Mouse (Mus musculus) neural tube, embryonic 14.5 days (tissue): ENCODE measurements at regions not wholly inside any gene's neighbourhood (a gene's known extent, or its start where the extent isn't known, plus 50 kb on each side); places are given as distances from the start of the nearest gene placed in this dataset.
A peak's percentile ranks its signal among the peaks of the same experiment; 100 is the strongest.

Experiments
- ATAC-seq: fragments of 200-750 bp; cut with Nextera tagmentation; 2 replicates; pipeline ENCODE4 v1.8.0; 2017; ENCODE audit warnings: low read depth, mild to moderate bottlenecking, moderate TSS enrichment, moderate library complexity
- H3K27ac ChIP-seq: fragments of 300-500 bp; sonication (generic); 2 replicates; pipeline ENCODE4 v1.5.1; 2014; ENCODE audit warnings: low read depth, mild to moderate bottlenecking, control low read depth, low read length, moderate library complexity, mixed read lengths
- H3K27me3 ChIP-seq: fragments of 300-500 bp; sonication (generic); 2 replicates; pipeline ENCODE4 v1.6.1; 2014; ENCODE audit warnings: low read length; ENCODE audit not compliant: control insufficient read depth, insufficient read depth
- H3K36me3 ChIP-seq: fragments of 300-500 bp; sonication (generic); 2 replicates; pipeline ENCODE4 v1.6.1; 2014; ENCODE audit warnings: low read length, mixed read lengths; ENCODE audit not compliant: control insufficient read depth, insufficient read depth
- H3K4me1 ChIP-seq: fragments of 300-500 bp; sonication (generic); 2 replicates; pipeline ENCODE4 v1.6.1; 2014; ENCODE audit warnings: low read length; ENCODE audit not compliant: control insufficient read depth, insufficient read depth
- H3K4me2 ChIP-seq: fragments of 300-500 bp; sonication (generic); 2 replicates; pipeline ENCODE4 v1.6.1; 2014; ENCODE audit warnings: mild to moderate bottlenecking, low read depth, low read length, control low read depth
- H3K4me3 ChIP-seq: fragments of 300-500 bp; sonication (generic); 2 replicates; pipeline ENCODE4 v1.5.1; 2014; ENCODE audit warnings: low read depth, low read length, control low read depth, mixed read lengths
- H3K9ac ChIP-seq: fragments of 300-500 bp; sonication (generic); replicated peaks from 2 replicates; pipeline ENCODE4 v1.6.1; 2014; ENCODE audit warnings: low read depth, mild to moderate bottlenecking, control low read depth, low read length, mixed read lengths
- H3K9me3 ChIP-seq: fragments of 300-500 bp; sonication (generic); 2 replicates; pipeline ENCODE4 v1.6.1; 2016; ENCODE audit warnings: low read length; ENCODE audit not compliant: control insufficient read depth
- WGBS: fragments of 180-500 bp; shearing (Covaris S2); extraction: QIAGEN DNeasy Blood & Tissue Kit; methylation state at CpG from one replicate; pipeline ENCODE4 v1.1.7; 2014; 5-methylcytosine and 5-hydroxymethylcytosine counted together

DNA sequence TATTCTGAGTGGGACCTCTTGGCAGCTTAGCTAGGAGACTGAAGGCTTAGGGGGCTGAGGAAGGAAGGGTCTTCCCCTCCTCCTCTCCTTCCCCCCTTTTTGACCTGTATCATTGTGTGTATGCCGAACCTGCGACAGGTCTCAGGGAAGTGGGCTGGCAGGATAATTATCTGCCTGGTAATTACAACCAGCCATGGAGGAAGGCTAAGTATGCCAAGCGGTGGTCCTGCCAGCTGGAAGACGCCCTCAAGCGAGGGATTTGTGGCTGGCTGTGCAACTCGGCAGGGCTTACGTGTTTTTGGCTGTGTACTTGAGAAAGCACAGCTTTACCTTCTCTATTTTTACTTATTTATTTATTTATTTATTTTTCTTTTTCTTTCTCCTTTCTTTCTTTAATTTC, 347.7 kb downstream of the Med13l start:
- no peaks in the 10 kb centered on the region for H3K36me3 ChIP-seq
- no peaks in the 10 kb centered on the region for H3K27me3 ChIP-seq
- no peak for ATAC-seq
- no peak overlapping the region for H3K4me2 ChIP-seq
- no peak overlapping the region for H3K4me3 ChIP-seq
- WGBS: 66% methylated on average over 7 of the region's 7 CpGs
- no peaks in the 10 kb centered on the region for H3K4me1 ChIP-seq
- H3K9me3 ChIP-seq: no peaks in the 10 kb centered on the region
- H3K27ac ChIP-seq: no peak overlapping the region
- no peak overlapping the region for H3K9ac ChIP-seq

DNA sequence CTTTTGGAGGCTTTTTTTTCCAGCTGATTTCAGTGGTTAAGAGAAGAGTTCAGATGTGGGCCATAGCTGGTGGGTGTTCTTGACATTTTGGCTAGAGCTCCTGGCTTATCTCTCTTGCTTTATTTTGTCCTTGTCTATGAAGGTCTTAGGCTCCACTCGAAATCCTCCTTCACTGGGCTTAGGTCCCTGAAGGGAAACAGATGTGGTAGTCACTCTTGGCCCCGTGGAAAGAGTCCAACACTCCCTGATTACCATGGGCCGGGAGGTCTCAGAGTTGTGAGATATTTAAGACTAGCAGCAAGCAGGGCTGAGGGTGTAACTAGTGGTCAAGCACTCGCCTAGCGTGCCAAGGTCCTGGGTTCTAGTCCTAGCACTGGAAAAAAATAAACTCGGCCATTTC, 349.3 kb downstream of the Med13l start:
- Histone ChIP-seq H3K9me3 (no peaks in the 10 kb centered on the region), H3K4me1 (no peaks in the 10 kb centered on the region), H3K9ac (no peak overlapping the region), H3K27me3 (no peaks in the 10 kb centered on the region), H3K4me2 (no peak overlapping the region), H3K27ac (no peak overlapping the region), H3K4me3 (no peak overlapping the region), H3K36me3 (no peaks in the 10 kb centered on the region)
- ATAC-seq: no peak
- whole genome bisulfite sequencing: 88% methylated on average over 6 of the region's 6 CpGs

DNA sequence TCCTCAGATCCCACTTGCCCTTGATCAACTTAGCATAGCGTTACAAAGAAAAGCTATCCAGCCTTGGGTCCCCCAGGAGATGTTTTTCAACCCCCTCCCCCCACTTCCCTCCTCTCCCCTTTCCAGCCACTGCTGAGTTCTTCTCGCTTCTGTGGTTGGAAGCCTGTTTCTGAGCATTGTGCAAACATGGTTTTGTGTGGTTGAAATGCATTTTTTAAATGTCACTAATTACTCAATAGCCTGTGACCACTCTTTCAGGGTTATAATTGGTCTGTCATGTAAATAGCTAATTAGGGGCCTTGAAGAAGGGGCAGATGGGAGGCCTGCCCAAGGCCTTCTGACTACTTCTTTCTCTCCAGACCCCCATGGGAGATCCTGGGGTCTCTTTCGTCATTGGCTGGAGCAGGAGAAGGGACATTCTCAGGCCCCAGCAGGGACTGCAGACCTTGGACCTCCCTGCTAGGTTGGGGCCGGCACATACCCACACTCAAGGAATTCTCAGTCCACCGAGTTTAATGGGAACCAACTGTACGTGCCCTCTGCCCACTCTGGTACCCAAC, 353.8 kb downstream of the Med13l start:
- no peak overlapping the region for H3K27ac ChIP-seq
- H3K4me2 ChIP-seq: no peak overlapping the region
- no peaks in the 10 kb centered on the region for H3K9me3 ChIP-seq
- WGBS: 47% methylated on average over 6 of the region's 6 CpGs
- H3K4me3 ChIP-seq: no peak overlapping the region
- no peaks in the 10 kb centered on the region for H3K4me1 ChIP-seq
- no peak for ATAC-seq
- H3K36me3 ChIP-seq: no peaks in the 10 kb centered on the region
- no peak overlapping the region for H3K9ac ChIP-seq
- H3K27me3 ChIP-seq: no peaks in the 10 kb centered on the region

DNA sequence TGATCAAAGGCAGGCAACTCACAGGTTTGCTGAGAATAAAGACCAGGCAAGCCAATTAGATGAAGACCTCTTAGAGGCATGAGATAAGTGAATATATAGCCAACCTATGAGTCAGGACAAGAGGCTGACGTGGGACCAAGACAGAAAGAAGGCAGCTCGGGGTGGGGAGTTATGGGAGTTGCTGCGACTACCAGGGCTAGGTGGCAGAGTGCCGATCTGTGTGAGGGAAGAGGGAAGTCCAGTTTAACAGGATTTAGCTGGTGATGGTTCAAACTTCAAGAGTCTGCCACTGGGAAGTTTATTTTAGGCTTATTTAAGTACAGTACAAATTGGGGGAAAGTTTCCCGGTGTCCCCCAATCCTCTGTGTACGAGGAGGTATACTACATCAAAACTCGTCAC, 362.9 kb downstream of the Med13l start:
- no peak for ATAC-seq
- no peak overlapping the region for H3K4me2 ChIP-seq
- WGBS: 92% methylated on average over 7 of the region's 7 CpGs

DNA sequence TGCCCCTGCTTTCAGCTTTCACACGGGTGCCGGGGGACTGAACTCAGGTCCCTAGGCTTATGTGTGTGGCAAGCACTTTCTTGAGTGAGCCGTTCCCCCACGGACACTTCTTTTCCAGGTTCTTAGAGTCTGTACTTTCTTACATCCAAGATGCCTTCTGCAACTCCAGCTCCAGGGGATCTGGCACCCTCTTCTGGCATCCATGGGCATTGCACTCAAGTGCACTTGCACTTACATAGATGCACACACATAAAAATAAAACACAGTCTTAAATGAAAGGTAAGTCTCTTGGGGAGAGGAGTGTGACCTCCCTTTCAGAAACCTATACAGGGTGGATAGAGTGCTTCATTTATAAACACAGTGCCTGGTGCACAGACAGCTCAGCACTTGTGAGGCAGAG, 368.6 kb downstream of the Med13l start:
- Histone ChIP-seq H3K9me3 (no peaks in the 10 kb centered on the region), H3K27me3 (no peaks in the 10 kb centered on the region), H3K4me1 (0 out of 2 replicates have a peak, but pooled peaks cover 5% of the 10 kb centered on the region), H3K9ac (no peak overlapping the region), H3K4me2 (no peak overlapping the region), H3K27ac (no peak overlapping the region), H3K4me3 (no peak overlapping the region), H3K36me3 (no peaks in the 10 kb centered on the region)
- WGBS: 97% methylated on average over 4 of the region's 4 CpGs
- no peak for ATAC-seq

More for the DNA sequence above, 362.9 kb downstream of the Med13l start:
- Histone ChIP-seq H3K27ac (no peak overlapping the region), H3K9me3 (no peaks in the 10 kb centered on the region), H3K9ac (no peak overlapping the region), H3K36me3 (no peaks in the 10 kb centered on the region), H3K4me3 (no peak overlapping the region), H3K27me3 (no peaks in the 10 kb centered on the region), H3K4me1 (no peaks in the 10 kb centered on the region)

DNA sequence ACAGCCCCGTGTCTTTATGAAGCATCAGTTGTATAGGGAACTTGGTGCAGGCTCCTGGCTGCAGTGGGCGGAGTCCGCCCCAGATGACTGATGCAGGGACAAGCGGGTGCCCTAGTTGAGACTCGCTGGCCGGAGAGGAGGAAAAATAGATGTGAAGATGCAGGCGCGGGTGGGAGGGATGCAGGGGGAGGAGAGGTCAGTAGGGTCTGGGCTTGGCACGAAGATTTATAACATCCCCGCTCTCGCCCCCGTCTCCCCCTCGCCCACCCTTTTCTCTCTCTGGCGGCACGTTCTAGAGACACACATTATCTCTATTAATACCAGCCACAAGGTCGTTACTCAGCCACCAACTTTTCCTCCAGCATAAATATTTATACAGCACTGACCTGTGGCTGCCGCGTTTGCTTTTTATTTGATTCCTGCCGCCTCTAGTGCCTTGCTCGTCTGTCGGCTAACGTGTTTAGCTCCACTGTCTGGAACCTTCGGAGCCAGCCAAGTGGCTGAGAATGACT, 369.6 kb downstream of the Med13l start:
- Histone ChIP-seq H3K4me2 (peak overlapping the region; percentile 54), H3K9me3 (no peaks in the 10 kb centered on the region), H3K9ac (no peak overlapping the region; the same call in 1 of the 2 replicates), H3K27me3 (no peaks in the 10 kb centered on the region), H3K36me3 (no peaks in the 10 kb centered on the region), H3K4me3 (peak overlapping the region; percentile 22), H3K27ac (no peak overlapping the region), H3K4me1 (0 out of 2 replicates have a peak, but pooled peaks cover 5% of the 10 kb centered on the region)
- 2% methylated on average over 19 of the region's 23 CpGs for WGBS
- no peak for ATAC-seq

DNA sequence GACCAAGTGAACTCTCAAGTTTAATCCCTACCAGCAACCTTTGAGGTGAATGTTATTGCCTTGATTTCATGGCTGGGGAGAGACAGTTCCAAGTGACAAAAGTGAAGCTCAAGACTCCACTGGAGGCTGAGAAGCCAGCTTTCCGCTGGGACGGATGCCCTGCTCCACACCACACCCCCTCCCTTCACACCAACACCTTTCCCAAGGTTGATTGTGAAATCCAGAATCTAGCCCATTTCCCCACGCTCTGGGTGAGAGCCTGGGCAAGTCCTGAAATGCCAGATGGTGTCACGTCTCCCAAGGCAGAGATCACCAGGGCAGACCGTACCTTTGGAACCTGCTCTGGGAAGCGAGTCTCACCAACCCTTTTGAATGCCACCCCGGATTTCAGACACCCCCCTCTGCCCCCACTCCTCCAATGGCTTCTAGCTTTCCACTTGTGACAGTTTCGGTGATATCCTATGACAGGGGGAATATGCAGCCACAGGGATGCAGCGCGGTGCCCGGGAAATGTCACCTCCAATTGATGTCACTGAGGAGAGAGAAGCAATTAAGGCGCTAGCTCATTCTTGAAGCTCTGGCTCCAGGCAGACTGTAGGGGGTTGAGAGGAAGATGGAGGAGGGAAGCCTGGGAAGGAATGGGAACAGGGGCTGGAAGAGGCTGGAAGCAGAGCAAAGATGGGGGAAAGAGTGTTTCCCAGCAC, 379.0 kb downstream of the Med13l start:
- H3K4me2 ChIP-seq: no peak overlapping the region
- ATAC-seq: no peak
- WGBS: 86% methylated on average over 12 of the region's 12 CpGs
- no peak overlapping the region for H3K9ac ChIP-seq
- H3K4me3 ChIP-seq: no peak overlapping the region
- H3K4me1 ChIP-seq: peaks cover 3% of the 10 kb centered on the region; the same call in 1 of the 2 replicates
- H3K27me3 ChIP-seq: no peaks in the 10 kb centered on the region
- no peaks in the 10 kb centered on the region for H3K36me3 ChIP-seq
- no peaks in the 10 kb centered on the region for H3K9me3 ChIP-seq
- no peak overlapping the region for H3K27ac ChIP-seq

DNA sequence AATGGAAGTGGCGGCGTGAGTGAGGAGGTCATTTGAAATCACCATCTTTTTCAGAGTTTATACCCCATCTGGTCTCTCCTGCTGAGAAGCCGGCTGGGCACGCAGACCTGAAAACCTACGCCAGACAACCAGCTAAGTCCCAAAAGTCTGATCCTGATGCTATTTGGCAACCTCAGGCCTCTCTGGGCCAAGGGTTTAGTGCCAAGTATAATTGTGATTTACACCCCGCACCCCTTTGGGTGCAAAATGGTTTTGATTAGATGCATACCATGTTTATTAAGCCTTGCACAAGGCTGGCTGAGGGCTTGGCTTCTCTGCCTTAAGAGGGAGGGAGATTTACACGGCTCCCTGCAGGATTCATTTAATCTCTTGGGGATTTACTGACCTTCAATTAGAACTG, 383.8 kb downstream of the Med13l start:
- H3K9ac ChIP-seq: no peak overlapping the region
- peaks cover 4% of the 10 kb centered on the region; the same call in 1 of the 2 replicates for H3K4me1 ChIP-seq
- H3K9me3 ChIP-seq: no peaks in the 10 kb centered on the region
- no peak overlapping the region for H3K27ac ChIP-seq
- H3K4me2 ChIP-seq: no peak overlapping the region
- WGBS: 31% methylated on average over 7 of the region's 7 CpGs
- H3K4me3 ChIP-seq: no peak overlapping the region
- ATAC-seq: no peak
- no peaks in the 10 kb centered on the region for H3K36me3 ChIP-seq
- no peaks in the 10 kb centered on the region for H3K27me3 ChIP-seq

DNA sequence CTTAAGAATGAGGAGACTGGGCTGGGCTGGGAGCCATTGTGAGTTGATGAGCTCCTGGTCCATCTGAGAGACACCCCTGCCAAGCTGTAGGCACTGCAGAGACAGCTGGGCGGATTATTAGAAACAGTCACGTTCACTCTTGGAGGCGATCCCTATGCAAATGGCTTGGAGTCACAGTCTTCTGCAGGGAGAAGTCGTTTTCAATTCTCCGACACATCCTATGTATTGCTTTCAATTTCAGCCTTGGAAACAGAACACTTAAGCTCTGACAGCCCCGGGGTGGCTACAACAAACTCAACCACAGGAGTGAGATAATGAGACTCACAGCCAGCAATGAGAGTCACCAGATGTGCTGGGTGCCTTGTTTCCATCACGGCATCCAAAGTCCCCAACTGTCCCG, 385.6 kb downstream of the Med13l start:
- Histone ChIP-seq H3K27ac (no peak overlapping the region), H3K4me2 (no peak overlapping the region)

More for the DNA sequence above, 385.6 kb downstream of the Med13l start:
- no peak overlapping the region for H3K9ac ChIP-seq
- peaks cover 4% of the 10 kb centered on the region; the same call in 1 of the 2 replicates for H3K4me1 ChIP-seq
- H3K4me3 ChIP-seq: no peak overlapping the region
- no peak for ATAC-seq
- H3K27me3 ChIP-seq: no peaks in the 10 kb centered on the region
- WGBS: 25% methylated on average over 8 of the region's 8 CpGs
- H3K36me3 ChIP-seq: no peaks in the 10 kb centered on the region
- H3K9me3 ChIP-seq: no peaks in the 10 kb centered on the region
